Mouse (Mus musculus) megakaryocyte, embryonic 14.5 days (primary cell): ENCODE data around the gene Gm826. TPM values are rescaled to one million over a fixed set of nuclear protein-coding genes. Genes with fewer than 3 reads are reported as not detected.
A peak's percentile ranks its signal among the peaks of the same experiment; 100 is the strongest.

ENCODE experiments used
- H3K27me3 ChIP-seq: replicated peaks from 2 replicates; pipeline ENCODE3; 2012; ENCODE audit warnings: inconsistent platforms
- H3K36me3 ChIP-seq: replicated peaks from 2 replicates; pipeline ENCODE3; 2012; ENCODE audit warnings: low read length, inconsistent platforms, mixed read lengths
- H3K4me1 ChIP-seq: 2 replicates; pipeline ENCODE4 v1.6.1; 2012; ENCODE audit warnings: inconsistent platforms
- H3K4me3 ChIP-seq: replicated peaks from 2 replicates; pipeline ENCODE3; 2012; ENCODE audit warnings: moderate library complexity, mild to moderate bottlenecking, inconsistent platforms
- H3K9me3 ChIP-seq: 2 replicates; pipeline ENCODE4 v1.6.1; 2012; ENCODE audit warnings: inconsistent platforms
- FLI1 ChIP-seq: IDR thresholded peaks from 2 replicates; pipeline ENCODE4 v1.6.1; 2012; ENCODE audit warnings: low read length, inconsistent platforms, mixed read lengths
- GATA1 ChIP-seq: IDR thresholded peaks from 3 replicates; pipeline ENCODE4 v1.6.1; 2012; ENCODE audit warnings: mixed read lengths, low read length, inconsistent platforms, borderline replicate concordance
- polyA plus RNA-seq: library from polyadenylated mRNA; stranded (reverse); fragments of >175 nt; gene quantifications from 2 replicates; pipeline ENCODE4 v1.2.3, GENCODE M21; 2012; ENCODE audit warnings: low replicate concordance; ENCODE audit not compliant: insufficient read depth

The Gm826 gene
- polyA plus RNA-seq, 1 experiment: not detected

GRCm38 (mm10) chr2:160366111-160366979, 32.4 kb upstream of the Gm826 start:
- H3K4me3 ChIP-seq: peak overlapping the region; percentile 90
- H3K4me1 ChIP-seq: peaks cover 38% of the 10 kb centered on the region
- no peak for TF ChIP-seq GATA1
- no peak for TF ChIP-seq FLI1
- H3K9me3 ChIP-seq: peaks cover 8% of the 10 kb centered on the region; the same call in 1 of the 2 replicates
- H3K27me3 ChIP-seq: peaks cover 99% of the 10 kb centered on the region
- H3K36me3 ChIP-seq: no peaks in the 10 kb centered on the region

- peaks cover 99% of the 10 kb centered on the region for H3K27me3 ChIP-seq
- H3K4me1 ChIP-seq: peaks cover 38% of the 10 kb centered on the region
- H3K9me3 ChIP-seq: peaks cover 8% of the 10 kb centered on the region; the same call in 1 of the 2 replicates
- H3K4me3 ChIP-seq: peak overlapping the region; percentile 90
- H3K36me3 ChIP-seq: no peaks in the 10 kb centered on the region
- TF ChIP-seq FLI1: no peak
- TF ChIP-seq GATA1: no peak
These were observed 31.3 kb upstream of the Gm826 start for GRCm38 (mm10) chr2:160365107-160365911.

- Histone ChIP-seq H3K27me3 (peaks cover 99% of the 10 kb centered on the region), H3K9me3 (peaks cover 8% of the 10 kb centered on the region; the same call in 1 of the 2 replicates), H3K4me1 (peaks cover 38% of the 10 kb centered on the region), H3K4me3 (peak overlapping the region; percentile 78), H3K36me3 (no peaks in the 10 kb centered on the region)
- TF ChIP-seq GATA1 (no peak), FLI1 (no peak)
These were observed 30.7 kb upstream of the Gm826 start for GRCm38 (mm10) chr2:160364666-160365065.

GRCm38 (mm10) chr2:160364128-160364650, 30.2 kb upstream of the Gm826 start:
- Histone ChIP-seq H3K4me1 (peaks cover 38% of the 10 kb centered on the region), H3K4me3 (peak overlapping the region; percentile 78), H3K36me3 (no peaks in the 10 kb centered on the region), H3K27me3 (peaks cover 97% of the 10 kb centered on the region), H3K9me3 (peaks cover 8% of the 10 kb centered on the region; the same call in 1 of the 2 replicates)
- TF ChIP-seq GATA1 (no peak), FLI1 (no peak)

- Histone ChIP-seq H3K4me3 (peak overlapping the region; percentile 46), H3K4me1 (peaks cover 34% of the 10 kb centered on the region), H3K9me3 (peaks cover 8% of the 10 kb centered on the region; the same call in 1 of the 2 replicates), H3K27me3 (peaks cover 97% of the 10 kb centered on the region), H3K36me3 (no peaks in the 10 kb centered on the region)
- no peak for TF ChIP-seq GATA1
- TF ChIP-seq FLI1: no peak
These were observed 29.2 kb upstream of the Gm826 start for GRCm38 (mm10) chr2:160363201-160363600.

GRCm38 (mm10) chr2:160361442-160362121, 27.6 kb upstream of the Gm826 start:
- H3K9me3 ChIP-seq: peaks cover 8% of the 10 kb centered on the region; the same call in 1 of the 2 replicates
- no peak for TF ChIP-seq GATA1
- no peak for TF ChIP-seq FLI1
- H3K4me3 ChIP-seq: peak overlapping the region; percentile 53
- no peaks in the 10 kb centered on the region for H3K36me3 ChIP-seq
- peaks cover 18% of the 10 kb centered on the region for H3K4me1 ChIP-seq
- peaks cover 96% of the 10 kb centered on the region for H3K27me3 ChIP-seq

- peaks cover 6% of the 10 kb centered on the region for H3K4me1 ChIP-seq
- H3K36me3 ChIP-seq: no peaks in the 10 kb centered on the region
- H3K27me3 ChIP-seq: peaks cover 84% of the 10 kb centered on the region
- TF ChIP-seq GATA1: no peak
- no peak for TF ChIP-seq FLI1
- H3K4me3 ChIP-seq: no peak overlapping the region
- no peaks in the 10 kb centered on the region for H3K9me3 ChIP-seq
These were observed 26.4 kb upstream of the Gm826 start for GRCm38 (mm10) chr2:160360234-160360874.

- TF ChIP-seq FLI1 (no peak), GATA1 (no peak)
- Histone ChIP-seq H3K9me3 (no peaks in the 10 kb centered on the region), H3K36me3 (no peaks in the 10 kb centered on the region), H3K4me3 (no peak overlapping the region), H3K4me1 (no peaks in the 10 kb centered on the region), H3K27me3 (peaks cover 69% of the 10 kb centered on the region)
These were observed 24.9 kb upstream of the Gm826 start for GRCm38 (mm10) chr2:160358896-160359295.

- H3K36me3 ChIP-seq: no peaks in the 10 kb centered on the region
- TF ChIP-seq FLI1 (no peak), GATA1 (no peak)
- H3K27me3 ChIP-seq: peaks cover 58% of the 10 kb centered on the region
- no peak overlapping the region for H3K4me3 ChIP-seq
- no peaks in the 10 kb centered on the region for H3K4me1 ChIP-seq
- H3K9me3 ChIP-seq: no peaks in the 10 kb centered on the region
These were observed 23.5 kb upstream of the Gm826 start for GRCm38 (mm10) chr2:160357442-160357841.
